Mouse (Mus musculus): ENCODE measurements at regions not wholly inside any gene's neighbourhood (a gene's known extent, or its start where the extent isn't known, plus 50 kb on each side); places are given as distances from the start of the nearest gene placed in this dataset.
A peak's percentile ranks its signal among the peaks of the same experiment; 100 is the strongest.

GRCm38 (mm10) chr17:15311822-15312221 lies 64.8 kb downstream of the Dll1 start:
- Histone ChIP-seq H3K27me3 (no peaks in the 10 kb centered on the region), H3K4me2 (replicated peaks) (no peak overlapping the region), H3K4me1 (no peaks in the 10 kb centered on the region), H3K4me3 (no peak overlapping the region), H3K36me3 (no peaks in the 10 kb centered on the region), H3K27ac (replicated peaks) (no peak overlapping the region), H3K9me3 (no peaks in the 10 kb centered on the region), H3K9ac (replicated peaks) (no peak overlapping the region)
- WGBS: 53% methylated on average over 4 of the region's 4 CpGs
- peak; percentile 78 for ATAC-seq (replicated peaks)

- Histone ChIP-seq H3K9me3 (no peaks in the 10 kb centered on the region), H3K4me2 (replicated peaks) (no peak overlapping the region), H3K27ac (replicated peaks) (no peak overlapping the region), H3K27me3 (no peaks in the 10 kb centered on the region), H3K36me3 (no peaks in the 10 kb centered on the region), H3K4me3 (no peak overlapping the region), H3K9ac (replicated peaks) (no peak overlapping the region), H3K4me1 (no peaks in the 10 kb centered on the region)
- 74% methylated on average over 2 of the region's 2 CpGs for WGBS
- ATAC-seq (replicated peaks): no peak
These were observed 66.2 kb downstream of the Dll1 start for GRCm38 (mm10) chr17:15310465-15310864.

GRCm38 (mm10) chr17:15302110-15302509 lies 74.6 kb downstream of the Dll1 start:
- H3K4me1 ChIP-seq: no peaks in the 10 kb centered on the region
- 68% methylated on average over 1 of the region's 1 CpGs for WGBS

GRCm38 (mm10) chr17:15299743-15300371 lies 76.8 kb downstream of the Dll1 start:
- H3K4me3 ChIP-seq: no peak overlapping the region
- H3K27ac ChIP-seq (replicated peaks): no peak overlapping the region
- H3K27me3 ChIP-seq: no peaks in the 10 kb centered on the region
- no peaks in the 10 kb centered on the region for H3K4me1 ChIP-seq
- H3K9me3 ChIP-seq: no peaks in the 10 kb centered on the region
- 83% methylated on average over 13 of the region's 13 CpGs for WGBS
- no peak for ATAC-seq (replicated peaks)
- H3K4me2 ChIP-seq (replicated peaks): no peak overlapping the region
- no peaks in the 10 kb centered on the region for H3K36me3 ChIP-seq
- H3K9ac ChIP-seq (replicated peaks): no peak overlapping the region

More at GRCm38 (mm10) chr17:15302110-15302509, 74.6 kb downstream of the Dll1 start:
- Histone ChIP-seq H3K9ac (replicated peaks) (no peak overlapping the region), H3K4me2 (replicated peaks) (no peak overlapping the region), H3K36me3 (no peaks in the 10 kb centered on the region), H3K4me3 (no peak overlapping the region), H3K9me3 (no peaks in the 10 kb centered on the region), H3K27ac (replicated peaks) (no peak overlapping the region), H3K27me3 (no peaks in the 10 kb centered on the region)
- ATAC-seq (replicated peaks): no peak

GRCm38 (mm10) chr17:15294165-15294585 lies 82.5 kb downstream of the Dll1 start:
- Histone ChIP-seq H3K4me1 (no peaks in the 10 kb centered on the region), H3K4me2 (replicated peaks) (no peak overlapping the region), H3K9me3 (no peaks in the 10 kb centered on the region), H3K4me3 (no peak overlapping the region), H3K27ac (replicated peaks) (no peak overlapping the region), H3K27me3 (no peaks in the 10 kb centered on the region), H3K9ac (replicated peaks) (no peak overlapping the region), H3K36me3 (no peaks in the 10 kb centered on the region)
- 18% methylated on average over 5 of the region's 5 CpGs for WGBS
- ATAC-seq (replicated peaks): no peak

GRCm38 (mm10) chr17:15292490-15293070 lies 84.1 kb downstream of the Dll1 start:
- Histone ChIP-seq H3K27me3 (no peaks in the 10 kb centered on the region), H3K4me1 (no peaks in the 10 kb centered on the region), H3K4me3 (no peak overlapping the region), H3K9me3 (no peaks in the 10 kb centered on the region), H3K27ac (replicated peaks) (no peak overlapping the region), H3K4me2 (replicated peaks) (no peak overlapping the region), H3K9ac (replicated peaks) (no peak overlapping the region), H3K36me3 (no peaks in the 10 kb centered on the region)
- no peak for ATAC-seq (replicated peaks)
- WGBS: 87% methylated on average over 11 of the region's 11 CpGs

- Histone ChIP-seq H3K4me2 (replicated peaks) (no peak overlapping the region), H3K4me1 (no peaks in the 10 kb centered on the region), H3K4me3 (no peak overlapping the region), H3K36me3 (no peaks in the 10 kb centered on the region), H3K27ac (replicated peaks) (no peak overlapping the region), H3K27me3 (no peaks in the 10 kb centered on the region), H3K9me3 (no peaks in the 10 kb centered on the region), H3K9ac (replicated peaks) (no peak overlapping the region)
- ATAC-seq (replicated peaks): no peak
- 73% methylated on average over 4 of the region's 4 CpGs for WGBS
These were observed 85.0 kb downstream of the Dll1 start for GRCm38 (mm10) chr17:15291626-15292025.

GRCm38 (mm10) chr17:15290326-15290725 lies 86.3 kb downstream of the Dll1 start:
- 98% methylated on average over 1 of the region's 1 CpGs for WGBS
- Histone ChIP-seq H3K9ac (replicated peaks) (no peak overlapping the region), H3K4me3 (no peak overlapping the region), H3K27me3 (no peaks in the 10 kb centered on the region), H3K27ac (replicated peaks) (no peak overlapping the region), H3K9me3 (no peaks in the 10 kb centered on the region), H3K4me2 (replicated peaks) (no peak overlapping the region), H3K36me3 (no peaks in the 10 kb centered on the region), H3K4me1 (peaks cover 5% of the 10 kb centered on the region)
- no peak for ATAC-seq (replicated peaks)

GRCm38 (mm10) chr17:15289062-15289461 lies 87.6 kb downstream of the Dll1 start:
- no peaks in the 10 kb centered on the region for H3K36me3 ChIP-seq
- no peak for ATAC-seq (replicated peaks)
- WGBS: 84% methylated on average over 5 of the region's 5 CpGs
- no peak overlapping the region for H3K4me3 ChIP-seq
- H3K9me3 ChIP-seq: no peaks in the 10 kb centered on the region
- H3K27me3 ChIP-seq: no peaks in the 10 kb centered on the region
- no peak overlapping the region for H3K9ac ChIP-seq (replicated peaks)
- peaks cover 8% of the 10 kb centered on the region for H3K4me1 ChIP-seq
- no peak overlapping the region for H3K4me2 ChIP-seq (replicated peaks)
- H3K27ac ChIP-seq (replicated peaks): no peak overlapping the region

GRCm38 (mm10) chr17:15288640-15289039 lies 88.0 kb downstream of the Dll1 start:
- no peaks in the 10 kb centered on the region for H3K27me3 ChIP-seq
- H3K27ac ChIP-seq (replicated peaks): no peak overlapping the region
- no peak overlapping the region for H3K9ac ChIP-seq (replicated peaks)
- no peaks in the 10 kb centered on the region for H3K9me3 ChIP-seq
- H3K4me3 ChIP-seq: no peak overlapping the region
- 87% methylated on average over 8 of the region's 8 CpGs for WGBS
- H3K4me1 ChIP-seq: peaks cover 8% of the 10 kb centered on the region
- no peak for ATAC-seq (replicated peaks)
- no peak overlapping the region for H3K4me2 ChIP-seq (replicated peaks)
- no peaks in the 10 kb centered on the region for H3K36me3 ChIP-seq

- H3K27me3 ChIP-seq: no peaks in the 10 kb centered on the region
- no peak overlapping the region for H3K9ac ChIP-seq (replicated peaks)
- 91% methylated on average over 2 of the region's 2 CpGs for WGBS
- H3K9me3 ChIP-seq: no peaks in the 10 kb centered on the region
- H3K27ac ChIP-seq (replicated peaks): no peak overlapping the region
- no peak overlapping the region for H3K4me2 ChIP-seq (replicated peaks)
- no peaks in the 10 kb centered on the region for H3K36me3 ChIP-seq
- no peak overlapping the region for H3K4me3 ChIP-seq
- peaks cover 8% of the 10 kb centered on the region for H3K4me1 ChIP-seq
- ATAC-seq (replicated peaks): no peak
These were observed 90.1 kb downstream of the Dll1 start for GRCm38 (mm10) chr17:15286596-15286995.

- no peaks in the 10 kb centered on the region for H3K27me3 ChIP-seq
- 31% methylated on average over 7 of the region's 7 CpGs for WGBS
- no peak overlapping the region for H3K4me3 ChIP-seq
- 0 out of 2 replicates have a peak overlapping the region, but pooled peaks have one; percentile 14 for H3K27ac ChIP-seq (replicated peaks)
- H3K9me3 ChIP-seq: no peaks in the 10 kb centered on the region
- H3K36me3 ChIP-seq: no peaks in the 10 kb centered on the region
- H3K4me1 ChIP-seq: peaks cover 8% of the 10 kb centered on the region
- H3K4me2 ChIP-seq (replicated peaks): no peak overlapping the region
- peak; percentile 75 for ATAC-seq (replicated peaks)
- no peak overlapping the region for H3K9ac ChIP-seq (replicated peaks)
These were observed 91.2 kb downstream of the Dll1 start for GRCm38 (mm10) chr17:15285399-15286043.
